Mouse (Mus musculus) kidney, postnatal 10 days (tissue): ENCODE measurements at regions not wholly inside any gene's neighbourhood (a gene's known extent, or its start where the extent isn't known, plus 50 kb on each side); places are given as distances from the start of the nearest gene placed in this dataset.
A peak's percentile ranks its signal among the peaks of the same experiment; 100 is the strongest.

Source experiments
- DNase-seq: peaks from one replicate; pipeline ENCODE4 v3.0.0; 2021; ENCODE audit warnings: mixed read lengths

- DNase-seq: no peak
Measured at GRCm38 (mm10) chr5:119944371-119944770, 111.9 kb downstream of the Tbx5 start.

GRCm38 (mm10) chr5:119948399-119948798, 115.9 kb downstream of the Tbx5 start:
- no peak for DNase-seq

- no peak for DNase-seq
Measured at GRCm38 (mm10) chr5:119952085-119952484, 119.6 kb downstream of the Tbx5 start.

GRCm38 (mm10) chr5:119953189-119953588, 120.7 kb downstream of the Tbx5 start:
- no peak for DNase-seq

- DNase-seq: no peak
Measured at GRCm38 (mm10) chr5:119953811-119954566, 121.5 kb downstream of the Tbx5 start.

GRCm38 (mm10) chr5:119958942-119959341, 126.5 kb downstream of the Tbx5 start:
- no peak for DNase-seq

- DNase-seq: no peak
Measured at GRCm38 (mm10) chr5:119964751-119965150, 132.3 kb downstream of the Tbx5 start.

GRCm38 (mm10) chr5:119971286-119971685, 138.8 kb downstream of the Tbx5 start:
- DNase-seq: no peak

- peak; percentile 11 for DNase-seq
Measured at GRCm38 (mm10) chr5:119972802-119973437, 140.5 kb downstream of the Tbx5 start.

- no peak for DNase-seq
Measured at GRCm38 (mm10) chr5:119978096-119978715, 138.1 kb upstream of the Rbm19 start.

- no peak for DNase-seq
Measured at GRCm38 (mm10) chr5:119981111-119981807, 135.0 kb upstream of the Rbm19 start.

- no peak for DNase-seq
Measured at GRCm38 (mm10) chr5:119984206-119984605, 132.1 kb upstream of the Rbm19 start.

GRCm38 (mm10) chr5:119992130-119992529, 124.1 kb upstream of the Rbm19 start:
- no peak for DNase-seq

- no peak for DNase-seq
Measured at GRCm38 (mm10) chr5:119995726-119996125, 120.5 kb upstream of the Rbm19 start.

- no peak for DNase-seq
Measured at GRCm38 (mm10) chr5:120005696-120006469, 110.4 kb upstream of the Rbm19 start.

- no peak for DNase-seq
Measured at GRCm38 (mm10) chr5:120007738-120008137, 108.5 kb upstream of the Rbm19 start.

GRCm38 (mm10) chr5:120008306-120008705, 108.0 kb upstream of the Rbm19 start:
- DNase-seq: no peak

- no peak for DNase-seq
Measured at GRCm38 (mm10) chr5:120015417-120015816, 100.8 kb upstream of the Rbm19 start.

GRCm38 (mm10) chr5:120018126-120018525, 98.1 kb upstream of the Rbm19 start:
- DNase-seq: no peak

GRCm38 (mm10) chr5:120020748-120021147, 95.5 kb upstream of the Rbm19 start:
- no peak for DNase-seq

GRCm38 (mm10) chr5:120022276-120022675, 94.0 kb upstream of the Rbm19 start:
- DNase-seq: no peak

GRCm38 (mm10) chr5:120024071-120024470, 92.2 kb upstream of the Rbm19 start:
- DNase-seq: no peak

- no peak for DNase-seq
Measured at GRCm38 (mm10) chr5:120025212-120025611, 91.1 kb upstream of the Rbm19 start.
